Mouse (Mus musculus) cerebellum, postnatal 4 days (tissue): ENCODE measurements around the gene Uba5.
A peak's percentile ranks its signal among the peaks of the same experiment; 100 is the strongest.

Source experiments
- DNase-seq, 2 experiments: peaks; one replicate each; pipeline ENCODE4 v3.0.0; 2022; ENCODE audit warnings: low spot score in 2 of 2, mixed read lengths in 1 of 2

Gene Uba5

GRCm38 (mm10) chr9:104062430-104063243 is at the start of gene Uba5:
Gene Uba5, minus strand, starts transcription at chr9:104063134.
- DNase-seq, result peak; percentile 58 to 71

GRCm38 (mm10) chr9:104109151-104109550 is 46.2 kb upstream of the Uba5 start:
- no peak for DNase-seq

- no peak for DNase-seq
Observed at GRCm38 (mm10) chr9:104108571-104109143, 45.7 kb upstream of the Uba5 start.

- no peak for DNase-seq
Observed at GRCm38 (mm10) chr9:104107482-104107881, 44.5 kb upstream of the Uba5 start.

GRCm38 (mm10) chr9:104106930-104107329 is 44.0 kb upstream of the Uba5 start:
- DNase-seq, result no peak

- no peak for DNase-seq
Observed at GRCm38 (mm10) chr9:104104986-104105385, 42.1 kb upstream of the Uba5 start.

- no peak for DNase-seq
Observed at GRCm38 (mm10) chr9:104102901-104103300, 40.0 kb upstream of the Uba5 start.

- no peak for DNase-seq
Observed at GRCm38 (mm10) chr9:104102301-104102700, 39.4 kb upstream of the Uba5 start.

GRCm38 (mm10) chr9:104101458-104101857 is 38.5 kb upstream of the Uba5 start:
- no peak for DNase-seq

- no peak for DNase-seq
Observed at GRCm38 (mm10) chr9:104100822-104101221, 37.9 kb upstream of the Uba5 start.

GRCm38 (mm10) chr9:104099060-104099459 is 36.1 kb upstream of the Uba5 start:
- no peak for DNase-seq

- no peak for DNase-seq
Observed at GRCm38 (mm10) chr9:104098256-104098655, 35.3 kb upstream of the Uba5 start.

- no peak for DNase-seq
Observed at GRCm38 (mm10) chr9:104092945-104093344, 30.0 kb upstream of the Uba5 start.

GRCm38 (mm10) chr9:104088555-104088954 is 25.6 kb upstream of the Uba5 start:
- DNase-seq, result peak in 1 of 2 experiments; percentile 8

GRCm38 (mm10) chr9:104085730-104086429 is 22.9 kb upstream of the Uba5 start:
- no peak for DNase-seq

- no peak for DNase-seq
Observed at GRCm38 (mm10) chr9:104080038-104080437, 17.1 kb upstream of the Uba5 start.

GRCm38 (mm10) chr9:104079379-104079778 is 16.4 kb upstream of the Uba5 start:
- DNase-seq, result peak in 1 of 2 experiments; percentile 42

GRCm38 (mm10) chr9:104078780-104079179 is 15.8 kb upstream of the Uba5 start:
- DNase-seq, result no peak

- DNase-seq, result no peak
Observed at GRCm38 (mm10) chr9:104075808-104076207, 12.9 kb upstream of the Uba5 start.

- no peak for DNase-seq
Observed at GRCm38 (mm10) chr9:104070863-104071604, 8.1 kb upstream of the Uba5 start.

GRCm38 (mm10) chr9:104070241-104070640 is 7.3 kb upstream of the Uba5 start:
- no peak for DNase-seq

GRCm38 (mm10) chr9:104064571-104064970 is 1.6 kb upstream of the Uba5 start:
- no peak for DNase-seq
